Mouse (Mus musculus): ENCODE data around the gene Slc39a7.

GRCm38 (mm10) chr17:34037241-34037640 lies 5.8 kb upstream of the Slc39a7 start:
- no peak for TF ChIP-seq CTCF (IDR thresholded peaks at IDR 0.05; ENCODE audit: control insufficient read depth, insufficient read depth, insufficient replicate concordance, low read depth, low read length)
- TF ChIP-seq POLR2A (IDR thresholded peaks at IDR 0.05; ENCODE audit: control insufficient read depth, low read depth, low read length), result no peak

All from testis, adult 2 months (tissue).